ENCODE assay signal across 9 mouse cellular contexts in genomic region chr7:136048925-136049586, GRCm38 (mm10).
A peak's percentile ranks its signal among the peaks of the same experiment; 100 is the strongest.
DNase-seq lines count a peak whose midpoint lies in the region; ATAC-seq lines count a peak whose summit lies in the region.
"Had no signal": no experiment of that assay in that cellular context is flagged by ENCODE, and none has a peak within 500 bp of the region (broad histone marks: within the 10 kb centered on the region; RNA-seq: fewer than 3 reads in every experiment).

No protein-coding gene starts in this region.

- H3K9me3 ChIP-seq in hindbrain, embryonic 12.5 days (replicated peaks) = no peaks in the 10 kb centered on the region
- H3K9me3 ChIP-seq: stomach, embryonic 15.5 days had no signal

- H3K27ac ChIP-seq in hindbrain, embryonic 12.5 days = peak overlapping the region; percentile 93
- H3K27ac ChIP-seq: stomach, embryonic 15.5 days had no signal

- no peak overlapping the region for H3K4me3 ChIP-seq in hindbrain, embryonic 12.5 days
- H3K4me3 ChIP-seq: stomach, embryonic 15.5 days had no signal

- H3K27me3 ChIP-seq in hindbrain, embryonic 12.5 days = no peaks in the 10 kb centered on the region
- H3K27me3 ChIP-seq: stomach, embryonic 15.5 days had no signal

- intact Hi-C loops in heart, postnatal 14 days (cut with DNase I) = loop anchor here (5.0 kb wide), 2 partner anchors 162 to 212 kb away; no protein-coding TSS in a partner anchor

- H3K4me2 ChIP-seq in hindbrain, embryonic 12.5 days (replicated peaks) = no peak overlapping the region
- H3K4me2 ChIP-seq: stomach, embryonic 15.5 days had no signal

- peak; percentile 12 for DNase-seq in heart, postnatal 4 days
- DNase-seq in heart, postnatal 14 days = no peak
- peak; percentile 7 for DNase-seq in lung, postnatal 10 days
- no peak for DNase-seq in lung, adult 18-20 months
- peak; percentile 40 for DNase-seq in skeletal muscle tissue, adult 2 months (ENCODE audit: low read depth, low spot score)
- no peak for DNase-seq in right cerebral cortex, postnatal 4 days
- DNase-seq: cerebellum, adult 9-10 months had no signal

- no peak overlapping the region for H3K9ac ChIP-seq in hindbrain, embryonic 12.5 days
- H3K9ac ChIP-seq: stomach, embryonic 15.5 days had no signal

- ATAC-seq in hindbrain, embryonic 12.5 days (ENCODE audit: low FRiP score) = no peak

- WGBS in hindbrain, embryonic 12.5 days = 47% methylated on average over 8 of the region's 8 CpGs

- H3K4me1 ChIP-seq in hindbrain, embryonic 12.5 days = peaks cover 51% of the 10 kb centered on the region

- no peaks in the 10 kb centered on the region for H3K36me3 ChIP-seq in hindbrain, embryonic 12.5 days
- H3K36me3 ChIP-seq: stomach, embryonic 15.5 days had no signal

Comparison
In these comparisons a context has a peak if more than half of its experiments do, and no peak if none do; other contexts are left out.
1. DNase-seq: peak in heart, postnatal 4 days (single experiment), lung, postnatal 10 days (single experiment) and skeletal muscle tissue, adult 2 months (single experiment); none in heart, postnatal 14 days (0 of 2), lung, adult 18-20 months (0 of 2) and right cerebral cortex, postnatal 4 days (single experiment).